Mouse (Mus musculus): ENCODE data around the gene Pde4a. TPM values are rescaled to one million over a fixed set of nuclear protein-coding genes. Genes with fewer than 3 reads are reported as not detected.

The Pde4a gene
- polyA plus RNA-seq (2015; fragmentation: Nextera tagmentation; extraction: Ambion mirVana): 7.5 and 9.4 TPM in 2 replicates

GRCm38 (mm10) chr9:21165041-21165951, at the start of gene Pde4a:
Pde4a (plus strand) TSS chr9:21165714.
- Histone ChIP-seq H3K36me3 (no peaks in the 10 kb centered on the region), H3K4me3 (replicated peaks) (peak within 1 kb of the TSS; percentile 57), H3K9me3 (replicated peaks) (no peaks in the 10 kb centered on the region), H3K27me3 (peaks cover 52% of the 10 kb centered on the region), H3K27ac (replicated peaks) (no peak within 1 kb of the TSS), H3K4me1 (peaks cover 55% of the 10 kb centered on the region), H3K4me2 (replicated peaks) (peak within 1 kb of the TSS; percentile 99), H3K9ac (peak within 1 kb of the TSS; percentile 28)
- ATAC-seq (ENCODE audit: insufficient number of reproducible peaks, low FRiP score, low TSS enrichment, low read depth): peak; percentile 5; the same call in 1 of the 2 replicates
- 1% methylated on average over 67 of the region's 86 CpGs for WGBS

GRCm38 (mm10) chr9:21117073-21117472, 48.4 kb upstream of the Pde4a start:
- Histone ChIP-seq H3K27me3 (no peaks in the 10 kb centered on the region), H3K36me3 (peaks cover 31% of the 10 kb centered on the region), H3K4me1 (no peaks in the 10 kb centered on the region), H3K4me2 (replicated peaks) (no peak overlapping the region), H3K27ac (replicated peaks) (no peak overlapping the region), H3K9ac (no peak overlapping the region), H3K9me3 (replicated peaks) (no peaks in the 10 kb centered on the region), H3K4me3 (replicated peaks) (no peak overlapping the region)
- 75% methylated on average over 6 of the region's 6 CpGs for WGBS
- ATAC-seq (ENCODE audit: insufficient number of reproducible peaks, low FRiP score, low TSS enrichment, low read depth): no peak

- ATAC-seq (ENCODE audit: insufficient number of reproducible peaks, low FRiP score, low TSS enrichment, low read depth): no peak
- H3K4me3 ChIP-seq (replicated peaks): no peak overlapping the region
- peaks cover 57% of the 10 kb centered on the region for H3K36me3 ChIP-seq
- no peak overlapping the region for H3K4me2 ChIP-seq (replicated peaks)
- 92% methylated on average over 16 of the region's 16 CpGs for WGBS
- no peaks in the 10 kb centered on the region for H3K9me3 ChIP-seq (replicated peaks)
- no peaks in the 10 kb centered on the region for H3K27me3 ChIP-seq
- no peak overlapping the region for H3K27ac ChIP-seq (replicated peaks)
- H3K9ac ChIP-seq: no peak overlapping the region
- no peaks in the 10 kb centered on the region for H3K4me1 ChIP-seq
Measured at GRCm38 (mm10) chr9:21121483-21121882, 44.0 kb upstream of the Pde4a start.

- Histone ChIP-seq H3K27me3 (no peaks in the 10 kb centered on the region), H3K4me2 (replicated peaks) (no peak overlapping the region), H3K27ac (replicated peaks) (no peak overlapping the region), H3K36me3 (peaks cover 72% of the 10 kb centered on the region), H3K9ac (no peak overlapping the region), H3K4me3 (replicated peaks) (no peak overlapping the region), H3K4me1 (no peaks in the 10 kb centered on the region), H3K9me3 (replicated peaks) (no peaks in the 10 kb centered on the region)
- 80% methylated on average over 5 of the region's 5 CpGs for WGBS
- no peak for ATAC-seq (ENCODE audit: insufficient number of reproducible peaks, low FRiP score, low TSS enrichment, low read depth)
Measured at GRCm38 (mm10) chr9:21124837-21125236, 40.7 kb upstream of the Pde4a start.

GRCm38 (mm10) chr9:21125502-21126258, 39.8 kb upstream of the Pde4a start:
- no peak overlapping the region for H3K4me2 ChIP-seq (replicated peaks)
- WGBS: 85% methylated on average over 9 of the region's 9 CpGs
- ATAC-seq (ENCODE audit: insufficient number of reproducible peaks, low FRiP score, low TSS enrichment, low read depth): no peak

GRCm38 (mm10) chr9:21126259-21126627, 39.3 kb upstream of the Pde4a start:
- no peaks in the 10 kb centered on the region for H3K9me3 ChIP-seq (replicated peaks)
- H3K36me3 ChIP-seq: peaks cover 60% of the 10 kb centered on the region

More at GRCm38 (mm10) chr9:21125502-21126258, 39.8 kb upstream of the Pde4a start:
- Histone ChIP-seq H3K27ac (replicated peaks) (no peak overlapping the region), H3K27me3 (no peaks in the 10 kb centered on the region), H3K9ac (no peak overlapping the region), H3K4me1 (peaks cover 6% of the 10 kb centered on the region), H3K36me3 (peaks cover 65% of the 10 kb centered on the region), H3K4me3 (replicated peaks) (no peak overlapping the region), H3K9me3 (replicated peaks) (no peaks in the 10 kb centered on the region)

GRCm38 (mm10) chr9:21131059-21131956, 34.2 kb upstream of the Pde4a start, which contains the start of gene Tyk2:
Tyk2 (minus strand) TSS chr9:21131243.
- peak within 1 kb of the TSS; percentile 60 for H3K27ac ChIP-seq (replicated peaks)
- H3K4me2 ChIP-seq (replicated peaks): peak within 1 kb of the TSS; percentile 73
- peaks cover 18% of the 10 kb centered on the region for H3K36me3 ChIP-seq
- no peaks in the 10 kb centered on the region for H3K27me3 ChIP-seq
- peak within 1 kb of the TSS; percentile 76 for H3K4me3 ChIP-seq (replicated peaks)
- WGBS: 5% methylated on average over 37 of the region's 37 CpGs
- peak; percentile 96 for ATAC-seq (ENCODE audit: insufficient number of reproducible peaks, low FRiP score, low TSS enrichment, low read depth)
- peak within 1 kb of the TSS; percentile 66 for H3K9ac ChIP-seq
- H3K9me3 ChIP-seq (replicated peaks): no peaks in the 10 kb centered on the region
- peaks cover 6% of the 10 kb centered on the region for H3K4me1 ChIP-seq

More at GRCm38 (mm10) chr9:21126259-21126627, 39.3 kb upstream of the Pde4a start:
- Histone ChIP-seq H3K27me3 (no peaks in the 10 kb centered on the region), H3K4me2 (replicated peaks) (no peak overlapping the region), H3K4me1 (peaks cover 6% of the 10 kb centered on the region), H3K27ac (replicated peaks) (no peak overlapping the region), H3K9ac (no peak overlapping the region), H3K4me3 (replicated peaks) (no peak overlapping the region)
- no peak for ATAC-seq (ENCODE audit: insufficient number of reproducible peaks, low FRiP score, low TSS enrichment, low read depth)
- WGBS: 69% methylated on average over 2 of the region's 2 CpGs

- peaks cover 10% of the 10 kb centered on the region; the same call in 1 of the 2 replicates for H3K36me3 ChIP-seq
- H3K27me3 ChIP-seq: no peaks in the 10 kb centered on the region
- WGBS: 77% methylated on average over 12 of the region's 12 CpGs
- H3K9ac ChIP-seq: no peak overlapping the region
- H3K9me3 ChIP-seq (replicated peaks): no peaks in the 10 kb centered on the region
- no peak overlapping the region for H3K4me3 ChIP-seq (replicated peaks)
- ATAC-seq (ENCODE audit: insufficient number of reproducible peaks, low FRiP score, low TSS enrichment, low read depth): no peak
- no peak overlapping the region for H3K27ac ChIP-seq (replicated peaks)
- H3K4me1 ChIP-seq: peaks cover 6% of the 10 kb centered on the region
- H3K4me2 ChIP-seq (replicated peaks): no peak overlapping the region
Measured at GRCm38 (mm10) chr9:21132102-21132775, 33.3 kb upstream of the Pde4a start.

GRCm38 (mm10) chr9:21133064-21133707, 32.3 kb upstream of the Pde4a start:
- WGBS: 72% methylated on average over 9 of the region's 9 CpGs
- Histone ChIP-seq H3K27ac (replicated peaks) (no peak overlapping the region), H3K4me3 (replicated peaks) (no peak overlapping the region), H3K4me2 (replicated peaks) (no peak overlapping the region), H3K36me3 (peaks cover 13% of the 10 kb centered on the region), H3K4me1 (peaks cover 6% of the 10 kb centered on the region), H3K9me3 (replicated peaks) (no peaks in the 10 kb centered on the region), H3K9ac (no peak overlapping the region), H3K27me3 (no peaks in the 10 kb centered on the region)
- no peak for ATAC-seq (ENCODE audit: insufficient number of reproducible peaks, low FRiP score, low TSS enrichment, low read depth)
